Mouse (Mus musculus): ENCODE measurements at regions not wholly inside any gene's neighbourhood (a gene's known extent, or its start where the extent isn't known, plus 50 kb on each side); places are given as distances from the start of the nearest gene placed in this dataset.
A peak's percentile ranks its signal among the peaks of the same experiment; 100 is the strongest.

DNA sequence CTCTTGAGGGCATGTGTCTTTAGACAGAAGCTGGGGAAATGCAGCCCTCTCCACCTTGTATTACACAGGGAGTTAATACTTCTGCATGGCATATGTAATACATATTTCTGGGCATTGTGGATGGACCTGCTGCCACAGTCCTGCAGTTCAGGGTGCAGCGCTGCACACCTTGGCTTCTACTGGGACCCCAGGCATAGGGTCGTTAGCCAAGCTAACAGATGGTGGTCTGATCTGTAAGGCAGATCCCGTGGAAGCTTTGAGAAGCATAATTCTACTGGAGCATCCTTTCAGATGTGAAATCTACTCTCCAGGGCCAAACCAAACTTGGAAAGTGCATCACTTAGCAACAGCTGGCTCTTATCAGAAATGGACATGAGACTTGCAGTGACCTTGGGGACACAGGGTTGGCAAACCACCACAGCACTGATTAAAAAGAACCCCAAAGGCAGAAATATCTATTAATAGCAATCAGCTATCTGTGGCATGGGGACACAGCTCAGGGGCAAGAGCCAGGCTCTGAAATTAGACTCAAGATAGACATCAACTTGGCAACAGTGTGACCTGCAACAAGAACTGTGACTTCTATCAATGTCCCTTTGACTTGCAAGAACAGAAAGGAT, 155.0 kb downstream of the Drd1 start:
- peak; percentile 55 for DNase-seq

DNA sequence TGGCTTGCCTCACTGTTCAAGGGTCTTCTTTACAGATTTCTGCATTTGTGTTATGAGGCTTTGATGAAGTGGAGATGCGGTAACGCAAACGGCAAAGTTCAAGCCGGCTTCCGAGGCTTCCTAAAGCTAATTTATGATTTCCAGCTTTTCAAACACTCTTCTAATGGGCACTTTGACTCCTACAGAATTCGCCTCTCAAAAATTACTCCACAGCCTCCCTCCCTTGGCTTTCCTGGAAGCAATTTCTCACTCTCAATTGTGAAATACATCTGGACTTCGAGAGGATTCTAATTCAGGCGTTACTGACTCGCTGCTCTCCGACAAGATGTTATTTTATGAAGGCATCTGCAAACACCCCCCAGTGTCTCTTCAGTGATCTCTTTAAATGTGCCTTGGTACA, 157.2 kb downstream of the Drd1 start:
- DNase-seq: no peak

DNA sequence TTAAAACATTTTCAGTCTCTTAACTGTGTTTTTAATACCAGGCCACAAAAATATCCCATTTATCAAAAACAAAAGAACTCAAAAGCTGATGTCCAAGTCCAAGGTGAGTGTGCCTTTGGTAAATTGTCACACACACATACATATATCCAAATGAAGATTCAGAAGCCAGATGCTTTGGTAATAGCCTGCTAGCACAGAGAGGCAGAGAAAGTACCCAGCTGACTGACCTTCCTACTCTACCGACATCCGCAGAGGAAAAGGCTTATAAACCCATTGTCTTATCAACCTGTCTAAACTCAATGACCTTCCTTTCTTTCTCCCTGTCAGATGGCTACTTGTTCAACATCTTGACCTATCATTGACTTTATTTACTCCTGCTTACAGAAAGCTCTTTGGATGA, 158.3 kb downstream of the Drd1 start:
- no peak for DNase-seq

DNA sequence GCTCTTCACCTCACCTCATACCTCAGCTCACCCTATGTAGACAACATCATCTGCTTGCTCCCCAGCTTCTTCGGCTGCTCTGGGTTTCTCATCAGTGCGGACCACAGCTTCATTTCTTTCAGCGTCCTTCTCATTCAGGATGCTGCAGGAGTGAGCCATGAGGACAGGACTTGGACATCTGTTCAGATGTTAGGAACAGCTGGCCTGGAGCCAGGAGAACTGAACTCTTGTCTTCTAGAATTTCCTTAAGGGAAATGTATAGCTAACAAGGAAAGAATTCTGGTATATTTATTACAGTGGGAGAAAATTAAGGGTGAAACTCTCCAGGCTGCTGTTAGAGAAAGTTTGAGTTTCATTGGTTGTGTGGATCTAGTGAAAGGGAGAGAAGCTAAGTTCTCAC, 167.1 kb downstream of the Drd1 start:
- DNase-seq: no peak

DNA sequence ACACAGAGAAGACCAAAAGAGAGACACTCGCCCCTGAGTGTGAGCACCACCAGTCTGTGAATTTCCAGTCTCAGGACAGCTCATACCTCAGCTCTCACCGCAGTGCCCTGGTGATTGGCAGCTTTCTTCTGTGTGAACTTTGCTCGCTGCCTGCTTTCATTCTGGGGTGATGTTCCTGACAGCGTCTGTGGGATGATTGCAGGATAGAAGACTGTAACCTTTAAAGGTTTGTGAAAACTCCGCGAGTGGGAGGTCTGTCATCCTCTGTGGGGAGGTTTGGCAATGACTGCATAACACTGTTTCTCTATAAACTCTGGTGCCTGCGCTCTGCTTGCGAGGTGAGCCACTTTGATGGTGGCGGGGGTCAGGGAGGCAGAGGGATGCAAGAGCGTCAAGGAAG, 169.7 kb downstream of the Drd1 start:
- no peak for DNase-seq

DNA sequence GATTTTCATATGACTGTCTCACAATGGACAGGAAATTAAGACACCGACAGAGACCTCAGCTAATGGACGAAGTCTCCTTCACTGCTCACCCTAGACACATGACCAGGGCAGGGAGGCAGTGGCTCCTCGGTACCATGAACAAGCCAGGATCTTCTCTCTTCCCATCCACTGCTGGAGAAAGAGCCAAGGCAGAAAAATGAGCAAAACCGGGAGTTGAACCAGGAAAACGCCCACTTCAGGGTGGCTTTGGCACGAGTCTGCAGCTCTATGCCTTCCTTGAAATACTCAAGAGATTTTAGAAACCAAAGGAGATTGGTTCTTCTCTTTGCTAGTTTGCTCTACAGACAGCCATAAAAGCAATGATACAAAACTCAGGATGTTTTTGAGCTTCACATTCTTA, 172.3 kb downstream of the Drd1 start:
- no peak for DNase-seq

DNA sequence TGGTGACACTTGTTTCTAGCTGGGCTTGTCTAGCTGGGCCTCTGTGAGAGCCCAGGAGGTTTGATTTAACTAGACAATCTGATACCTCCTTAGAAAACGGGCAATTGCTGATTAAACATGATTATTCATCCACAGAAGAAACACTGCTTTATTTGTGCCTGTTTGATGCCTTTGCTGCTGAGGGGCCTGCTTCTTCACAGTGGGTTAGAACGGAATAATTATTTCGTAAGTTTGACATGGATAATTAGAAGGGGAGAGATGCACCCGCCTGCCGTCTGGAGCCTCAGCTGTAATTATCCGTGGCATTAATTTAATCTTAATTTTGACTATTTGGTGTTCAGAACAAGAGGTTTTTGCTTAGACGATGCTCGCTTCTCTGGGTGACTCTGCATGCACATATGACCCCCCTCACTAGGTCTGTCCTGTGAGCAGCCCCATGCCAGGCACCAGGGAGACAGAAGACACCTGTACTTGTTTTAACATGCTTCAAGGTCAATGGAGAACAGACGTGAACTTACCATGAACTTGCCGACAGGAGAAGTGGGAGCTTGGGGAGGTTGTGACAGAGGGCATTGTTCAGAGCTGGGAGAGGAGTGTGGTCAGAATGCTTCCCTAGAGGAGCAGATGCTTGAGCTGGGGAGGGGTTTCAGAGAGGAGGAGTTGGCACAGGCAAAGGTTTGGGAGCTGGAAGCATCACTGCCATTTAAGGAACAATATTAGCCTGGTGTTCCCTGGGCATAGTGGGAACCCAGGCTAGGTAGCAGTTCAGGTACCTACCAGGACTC, 174.8 kb downstream of the Drd1 start:
- DNase-seq: no peak

DNA sequence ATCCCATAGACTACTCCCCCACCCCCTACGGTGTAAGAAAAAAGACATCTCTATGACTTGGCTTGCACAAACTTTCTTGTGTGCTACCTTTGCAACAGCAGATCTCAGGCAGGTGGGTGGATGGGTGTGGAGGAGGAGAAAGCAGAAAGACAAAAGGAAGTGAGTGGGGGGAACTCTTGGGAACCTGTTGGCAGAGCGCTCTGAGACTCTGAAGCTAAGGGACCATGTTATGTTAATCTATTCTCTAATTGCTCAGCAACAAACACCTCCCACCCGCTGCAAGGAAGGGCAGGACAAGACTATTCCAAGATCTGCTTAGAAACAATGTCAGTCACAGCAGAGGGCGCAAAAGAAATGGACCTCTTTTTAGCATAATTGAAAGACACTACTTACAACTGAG, 180.0 kb downstream of the Drd1 start:
- DNase-seq: no peak

DNA sequence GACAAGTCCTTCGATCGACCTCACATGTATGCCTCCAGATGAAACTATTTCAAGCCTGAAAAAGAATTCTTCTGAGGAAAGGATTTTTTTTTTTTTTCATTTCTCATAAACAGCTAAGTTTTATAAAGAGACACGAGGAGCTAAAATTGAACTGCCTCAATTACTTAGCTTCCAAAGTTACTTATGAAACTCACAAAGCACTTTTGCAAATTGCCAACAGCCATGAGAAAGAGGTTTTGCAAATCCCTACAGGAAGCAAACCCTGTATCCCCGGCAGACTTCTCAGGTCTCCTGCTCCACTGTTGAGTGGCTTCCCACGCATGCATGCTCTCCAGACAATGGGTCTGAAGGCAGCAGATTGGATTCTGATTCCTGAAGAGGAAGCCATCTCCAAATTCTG, 190.2 kb downstream of the Drd1 start:
- no peak for DNase-seq

DNA sequence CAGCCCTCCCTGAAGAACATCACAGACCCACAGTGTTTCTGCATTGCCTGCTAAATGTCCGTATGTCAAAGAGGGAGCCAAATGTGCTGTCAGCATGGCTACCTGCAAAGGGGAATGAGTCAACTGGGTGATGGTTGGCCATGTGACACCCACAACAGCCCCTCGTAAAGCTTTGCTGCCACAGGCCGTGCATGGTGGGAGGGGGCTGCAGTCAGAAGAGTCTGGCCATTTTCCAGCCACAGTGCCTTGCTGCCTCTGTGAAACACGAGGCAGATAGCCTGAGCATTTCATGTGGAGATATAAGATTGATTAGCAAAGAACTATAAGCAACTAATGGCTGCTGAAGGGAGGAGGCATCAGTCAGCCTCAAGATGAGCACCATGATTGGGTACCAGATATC, 193.2 kb downstream of the Drd1 start:
- DNase-seq: no peak

DNA sequence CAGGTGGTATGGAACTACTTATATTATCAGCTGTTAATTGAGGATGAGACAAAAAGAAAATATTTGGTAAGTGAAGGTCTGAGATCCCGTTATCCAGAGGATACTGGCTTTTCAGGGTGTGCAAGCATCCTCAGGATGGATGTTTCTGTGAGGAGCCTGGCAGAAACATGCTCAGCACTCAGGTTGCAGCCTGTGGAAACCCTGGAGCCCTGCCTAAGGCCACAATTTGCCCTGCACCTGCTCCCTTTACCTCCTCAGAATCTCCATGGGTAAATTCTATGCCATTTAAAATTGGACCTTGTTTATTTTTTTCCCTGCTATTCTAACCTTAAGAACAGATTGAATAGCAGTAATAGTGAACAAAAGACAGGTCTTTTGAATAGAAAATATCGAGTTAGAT, 201.3 kb downstream of the Drd1 start:
- DNase-seq: no peak

DNA sequence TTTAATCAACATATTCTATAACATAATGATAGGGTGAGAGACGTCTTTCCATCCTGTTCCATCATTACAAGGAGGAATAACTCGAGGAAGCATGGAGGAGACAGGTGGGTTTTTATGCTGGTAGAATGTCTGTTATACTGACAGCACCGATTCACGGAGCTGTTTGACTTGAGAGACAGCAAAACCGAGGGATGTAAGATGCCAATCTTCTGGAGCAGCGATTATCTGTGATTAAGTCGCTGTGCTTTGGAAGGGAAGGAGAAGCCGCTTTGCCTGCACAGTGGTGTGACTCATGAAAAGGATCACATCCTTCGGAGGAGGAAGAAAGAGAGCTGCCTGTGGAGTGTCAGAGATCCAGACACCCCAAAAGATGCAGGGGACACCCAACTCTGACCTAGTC, 205.4 kb downstream of the Drd1 start:
- no peak for DNase-seq

DNA sequence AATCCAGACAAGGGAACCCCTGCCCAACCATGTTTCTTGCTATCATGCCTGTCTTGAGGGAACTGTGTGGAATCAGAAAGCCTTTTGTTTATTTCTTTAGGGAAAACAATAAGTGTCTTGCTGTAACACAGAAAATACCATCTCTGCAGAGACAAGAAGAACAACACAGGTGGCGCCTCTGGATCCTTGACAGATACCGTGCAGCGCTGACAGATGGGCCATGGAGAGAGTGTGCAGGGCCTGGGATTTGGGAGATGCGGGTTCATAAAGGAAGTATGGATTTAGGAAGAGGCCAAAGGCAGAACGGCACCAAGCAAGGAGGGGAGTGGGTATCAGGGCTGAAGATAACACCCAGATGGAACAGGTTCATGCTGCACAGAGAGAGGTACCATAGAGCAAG, 209.3 kb downstream of the Drd1 start:
- DNase-seq: no peak

DNA sequence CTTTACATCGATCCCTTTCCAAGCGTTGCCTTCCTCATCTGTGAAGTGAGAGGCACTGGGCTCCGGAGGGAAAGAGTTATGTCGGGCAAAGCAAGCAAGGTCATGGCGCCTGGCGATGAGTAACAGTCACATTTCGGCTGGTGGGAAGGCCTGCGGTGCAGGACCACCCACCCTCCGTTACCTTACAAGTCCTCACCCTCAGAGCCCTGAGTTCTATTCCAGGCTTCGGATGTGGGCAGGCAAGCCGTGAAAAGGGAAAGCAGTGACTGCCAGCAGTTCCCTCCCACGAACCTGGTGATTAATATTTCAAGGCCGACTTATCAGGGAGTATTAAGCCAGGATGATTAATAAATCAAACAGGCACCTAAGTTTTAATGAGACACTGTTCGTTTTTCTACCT, 209.7 kb downstream of the Drd1 start:
- DNase-seq: no peak

DNA sequence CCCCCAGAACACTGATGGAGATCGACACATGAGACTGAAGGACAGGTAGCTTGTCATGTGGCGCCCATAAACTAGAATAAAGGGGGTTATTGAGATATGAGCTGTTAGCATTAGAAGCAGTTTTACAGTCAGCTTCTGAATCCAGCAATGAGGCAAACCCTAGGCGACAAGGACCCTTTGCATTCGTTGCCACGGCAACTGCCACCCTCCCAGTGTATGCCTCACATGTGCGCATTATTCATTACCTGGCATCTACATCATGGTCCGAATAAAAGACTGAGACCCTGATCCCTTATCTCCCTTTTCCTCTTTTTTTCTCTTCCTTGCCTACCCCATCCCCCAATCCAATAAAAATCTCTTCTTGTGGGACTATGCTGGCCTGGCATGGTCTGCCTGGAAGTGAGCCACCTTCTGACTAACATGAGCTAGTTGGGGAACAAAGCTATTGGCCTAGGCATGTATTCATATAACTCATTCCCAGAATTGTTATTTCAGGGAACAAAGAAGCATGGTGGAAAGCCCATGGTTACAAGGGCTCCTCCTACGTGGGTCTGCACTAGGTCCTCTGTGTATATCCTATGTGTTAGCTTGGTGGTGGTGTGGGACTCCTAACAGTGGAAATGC, 229.4 kb downstream of the Drd1 start:
- DNase-seq: no peak

DNA sequence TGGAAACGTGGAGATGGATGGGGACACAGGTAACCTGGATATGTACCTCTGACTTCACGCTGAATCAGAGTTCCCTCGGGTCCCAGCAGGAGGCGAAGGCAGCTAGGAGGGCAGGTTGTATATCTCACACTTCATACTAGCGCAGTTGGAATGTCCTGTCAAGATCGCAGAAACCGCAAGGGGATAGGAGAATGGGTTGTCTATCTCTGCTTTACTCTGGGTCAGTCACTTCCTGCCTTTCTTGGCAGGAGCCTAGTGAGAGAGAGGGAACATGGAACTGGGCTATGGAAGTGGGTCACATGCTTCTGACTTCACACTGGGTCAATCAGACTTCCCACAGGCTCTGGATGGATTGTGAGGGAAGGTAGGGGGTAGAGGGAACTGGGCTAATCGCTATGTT, 233.4 kb downstream of the Drd1 start:
- peak; percentile 30 for DNase-seq

DNA sequence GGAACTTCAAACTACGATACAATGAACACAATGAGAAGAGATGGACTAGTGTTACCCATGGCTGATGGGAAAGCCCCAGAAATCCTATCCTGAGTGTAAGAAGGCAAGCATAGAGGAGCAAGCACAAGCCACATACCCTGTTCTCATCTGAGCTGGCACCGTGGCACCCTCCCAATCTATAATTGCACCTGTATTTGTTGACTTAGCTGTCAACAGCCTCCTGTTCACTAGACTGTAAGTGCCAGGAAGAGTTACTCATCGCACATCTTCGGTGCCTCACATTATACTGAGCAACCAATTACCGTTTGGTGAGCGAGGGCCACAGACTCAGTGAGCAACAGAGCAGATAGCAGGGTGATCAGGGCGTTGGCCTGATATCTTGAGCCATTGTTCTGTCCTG, 239.9 kb downstream of the Drd1 start:
- no peak for DNase-seq

DNA sequence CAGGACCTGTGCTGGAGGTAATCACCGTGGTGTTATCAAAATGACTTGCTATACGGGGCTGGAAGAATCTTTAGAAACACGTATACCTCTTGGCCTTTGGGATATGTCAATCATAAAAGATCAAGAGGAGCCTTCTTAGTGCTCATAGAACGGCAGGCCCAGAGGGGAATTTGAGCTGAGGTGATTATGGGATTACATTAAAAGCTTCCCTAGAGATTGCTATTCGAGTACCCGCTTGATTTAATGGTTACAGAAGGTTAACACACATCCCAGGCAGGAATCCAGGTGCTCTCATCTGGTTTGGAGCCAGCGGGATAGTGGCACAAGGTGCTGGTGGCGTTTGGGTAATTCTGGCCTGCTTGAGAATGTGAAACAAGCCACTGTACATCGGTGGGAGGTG, 241.4 kb downstream of the Drd1 start:
- DNase-seq: no peak

DNA sequence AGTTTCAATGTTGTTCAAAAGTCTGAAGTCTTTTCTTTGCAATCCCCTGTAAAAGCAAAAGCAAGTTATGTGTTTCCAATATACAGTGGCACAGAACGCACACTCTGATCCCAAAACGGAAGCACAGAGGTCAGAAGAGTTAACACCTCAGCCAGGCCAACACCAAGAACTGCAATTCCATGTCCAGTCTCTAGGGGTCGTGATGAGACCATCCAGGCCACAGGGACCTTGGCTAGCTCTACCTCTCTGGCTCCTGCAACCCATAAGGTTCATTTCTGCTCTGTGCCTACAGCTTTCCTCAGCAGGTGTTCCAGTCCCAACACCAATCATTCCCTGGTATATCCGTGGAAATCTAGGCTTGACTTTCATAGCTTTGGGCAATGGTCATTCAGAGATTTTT, 243.6 kb downstream of the Drd1 start:
- DNase-seq: peak; percentile 31

DNA sequence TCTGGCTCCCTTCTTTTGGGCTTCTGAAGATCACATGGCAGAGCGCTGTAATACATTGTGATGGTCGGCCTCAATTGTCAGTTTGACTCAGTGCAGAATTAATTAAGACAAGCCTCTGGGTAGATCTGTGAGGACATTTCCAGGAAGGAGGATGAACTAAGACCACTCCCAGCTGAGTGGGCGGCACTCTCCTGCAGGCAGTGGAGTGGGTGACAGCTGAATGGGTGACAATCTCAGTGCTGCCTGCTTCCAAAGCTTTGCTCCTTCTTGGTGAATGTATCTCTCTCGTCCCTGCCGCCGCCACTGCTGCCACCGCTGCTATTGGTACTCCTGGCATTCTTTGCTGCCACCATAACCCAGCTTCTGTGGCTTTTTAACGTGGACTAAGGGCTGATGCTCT, 244.4 kb downstream of the Drd1 start:
- no peak for DNase-seq

DNA sequence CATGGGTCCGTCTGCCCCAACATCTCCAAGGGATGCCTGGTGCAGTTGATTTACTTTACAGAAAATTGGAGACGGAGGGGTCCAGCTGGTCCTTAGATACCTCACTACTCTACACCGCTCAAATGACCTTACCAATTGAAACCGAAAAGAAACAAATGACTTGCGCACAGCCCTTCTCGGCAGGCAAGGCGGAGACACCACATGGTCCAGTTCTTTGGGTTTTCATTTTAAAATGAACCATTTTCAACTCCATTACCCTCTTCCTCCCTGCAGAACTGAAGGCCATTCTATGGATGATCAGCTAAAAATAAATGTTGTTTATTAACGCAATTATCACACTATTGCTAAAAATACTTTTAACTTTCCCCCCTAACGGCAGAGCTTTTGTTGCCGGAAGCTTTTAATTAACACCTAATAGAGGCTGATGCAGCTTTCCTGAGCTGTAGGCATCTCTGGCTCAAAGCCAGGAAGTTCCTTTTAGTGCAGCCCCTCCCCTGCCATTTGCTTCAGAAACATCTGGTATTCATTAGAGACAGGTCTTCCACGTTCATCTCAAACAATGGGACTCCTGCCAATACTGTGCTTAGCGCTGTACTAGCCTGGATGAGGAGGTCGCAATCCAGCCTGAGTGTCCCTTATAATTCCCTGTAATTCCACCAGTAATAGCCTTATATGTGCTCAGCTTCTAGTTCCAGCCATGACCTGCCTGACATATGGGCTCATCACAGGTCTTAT, 247.5 kb downstream of the Drd1 start:
- DNase-seq: no peak

DNA sequence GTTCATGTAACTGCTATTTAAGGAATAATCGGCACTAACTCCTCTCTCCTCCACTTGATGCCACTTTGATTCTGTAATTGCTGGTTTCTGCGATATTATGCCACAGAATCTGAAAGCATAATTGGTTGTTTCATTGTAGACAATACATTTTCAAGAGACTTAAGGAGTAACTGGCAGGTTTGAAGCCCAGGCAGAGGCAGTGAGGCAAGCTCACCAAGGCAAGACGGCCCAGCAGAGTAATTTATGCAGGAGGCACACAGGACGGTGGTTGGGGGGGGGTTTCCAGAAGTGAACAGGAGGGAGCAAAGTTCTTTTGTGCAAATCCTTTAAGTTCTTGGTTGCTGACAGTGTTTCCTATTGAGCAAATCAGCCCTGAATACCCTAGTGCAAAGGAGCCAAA, 249.6 kb downstream of the Drd1 start:
- no peak for DNase-seq

DNA sequence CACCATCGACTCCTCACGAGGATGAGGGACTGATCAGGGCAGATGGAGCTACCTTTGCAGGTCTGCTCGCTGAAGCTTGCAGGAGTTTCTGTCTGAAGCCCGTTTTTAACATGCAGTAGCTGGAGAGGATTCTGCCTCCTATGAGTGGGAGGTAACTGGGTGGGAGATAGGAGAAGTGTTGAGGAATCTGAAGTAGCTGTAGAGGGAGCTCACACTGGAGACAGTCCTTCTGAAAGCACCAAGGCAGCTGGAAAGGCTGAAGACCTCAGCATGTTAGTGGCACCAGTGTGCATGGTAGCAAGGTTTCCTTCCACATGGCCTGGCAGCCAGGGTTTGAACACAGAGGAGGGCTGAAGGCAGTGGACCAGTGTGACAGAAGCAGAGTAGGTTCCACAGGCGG, 254.5 kb downstream of the Drd1 start:
- no peak for DNase-seq

DNA sequence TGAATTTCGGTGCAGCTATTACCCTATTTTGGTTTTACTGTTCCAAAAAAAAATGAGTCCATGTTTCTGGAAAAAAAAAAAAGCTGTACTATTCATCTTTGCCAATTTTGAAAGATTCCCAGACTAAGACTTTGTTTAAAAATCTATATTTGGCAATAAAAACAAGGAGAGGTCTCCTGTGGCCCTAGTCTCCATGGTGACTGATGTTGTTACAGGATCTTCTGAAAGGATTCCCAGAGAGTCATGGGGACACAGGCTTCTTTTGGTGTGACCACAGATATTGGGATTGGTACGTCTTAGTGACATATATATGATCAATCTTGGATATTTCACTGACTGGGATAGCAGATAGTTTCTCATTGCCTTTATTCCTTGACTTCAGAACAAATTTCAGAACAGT, 266.7 kb downstream of the Drd1 start:
- DNase-seq: no peak

Measured in kidney, postnatal 14 days (tissue).